Mouse (Mus musculus): ENCODE measurements around the gene Crebbp. TPM values are rescaled to one million over a fixed set of nuclear protein-coding genes. Genes with fewer than 3 reads are reported as not detected.
"Not testable (repeated sequence)": the region's sequence is repeated elsewhere in the genome, so short reads cannot be mapped to it uniquely, and the experiment has no call there.

Gene Crebbp
- polyA plus RNA-seq, 1 experiment from 2014 or later: 44.7 TPM

GRCm38 (mm10) chr16:4133754-4134153, 80.0 kb downstream of the Crebbp start:
- Histone ChIP-seq H3K27me3 (no peaks in the 10 kb centered on the region), H3K36me3 (replicated peaks) (peaks cover 27% of the 10 kb centered on the region), H3K4me1 (no peaks in the 10 kb centered on the region), H3K4me2 (no peak overlapping the region), H3K27ac (no peak overlapping the region), H3K4me3 (replicated peaks) (no peak overlapping the region), H3K9me3 (no peaks in the 10 kb centered on the region), H3K9ac (no peak overlapping the region)
- 93% methylated on average over 1 of the region's 1 CpGs for WGBS
- ATAC-seq (ENCODE audit: low FRiP score): no peak

GRCm38 (mm10) chr16:4128894-4129293, 84.9 kb downstream of the Crebbp start:
- 91% methylated on average over 1 of the region's 1 CpGs for WGBS
- Histone ChIP-seq H3K4me1 (no peaks in the 10 kb centered on the region), H3K4me3 (replicated peaks) (no peak overlapping the region), H3K27me3 (no peaks in the 10 kb centered on the region), H3K9me3 (no peaks in the 10 kb centered on the region), H3K27ac (no peak overlapping the region), H3K9ac (no peak overlapping the region), H3K4me2 (no peak overlapping the region), H3K36me3 (replicated peaks) (peaks cover 42% of the 10 kb centered on the region)
- no peak for ATAC-seq (ENCODE audit: low FRiP score)

- no peaks in the 10 kb centered on the region for H3K9me3 ChIP-seq
- H3K36me3 ChIP-seq (replicated peaks): peaks cover 90% of the 10 kb centered on the region
- H3K27ac ChIP-seq: no peak overlapping the region
- ATAC-seq (ENCODE audit: low FRiP score): no peak
- no peak overlapping the region for H3K9ac ChIP-seq
- H3K4me3 ChIP-seq (replicated peaks): no peak overlapping the region
- no peaks in the 10 kb centered on the region for H3K4me1 ChIP-seq
- 96% methylated on average over 4 of the region's 4 CpGs for WGBS
- H3K27me3 ChIP-seq: no peaks in the 10 kb centered on the region
- H3K4me2 ChIP-seq: no peak overlapping the region
Observed at GRCm38 (mm10) chr16:4117072-4117471, 96.7 kb downstream of the Crebbp start.

- no peak overlapping the region for H3K4me3 ChIP-seq (replicated peaks)
- H3K9me3 ChIP-seq: no peaks in the 10 kb centered on the region
- H3K4me1 ChIP-seq: no peaks in the 10 kb centered on the region
- H3K27me3 ChIP-seq: no peaks in the 10 kb centered on the region
- no peak for ATAC-seq (ENCODE audit: low FRiP score)
- H3K4me2 ChIP-seq: no peak overlapping the region
- 93% methylated on average over 2 of the region's 2 CpGs for WGBS
- no peak overlapping the region for H3K9ac ChIP-seq
- H3K27ac ChIP-seq: no peak overlapping the region
- peaks cover 60% of the 10 kb centered on the region for H3K36me3 ChIP-seq (replicated peaks)
Observed at GRCm38 (mm10) chr16:4100374-4100773, 113.4 kb downstream of the Crebbp start.

GRCm38 (mm10) chr16:4097521-4097920, 116.3 kb downstream of the Crebbp start:
- Histone ChIP-seq H3K27ac (no peak overlapping the region), H3K36me3 (replicated peaks) (peaks cover 81% of the 10 kb centered on the region), H3K4me2 (no peak overlapping the region), H3K9me3 (no peaks in the 10 kb centered on the region), H3K27me3 (no peaks in the 10 kb centered on the region), H3K4me3 (replicated peaks) (no peak overlapping the region), H3K9ac (no peak overlapping the region), H3K4me1 (no peaks in the 10 kb centered on the region)
- no peak for ATAC-seq (ENCODE audit: low FRiP score)
- 93% methylated on average over 1 of the region's 1 CpGs for WGBS

- Histone ChIP-seq H3K4me1 (no peaks in the 10 kb centered on the region), H3K27ac (no peak overlapping the region), H3K4me2 (no peak overlapping the region), H3K4me3 (replicated peaks) (no peak overlapping the region), H3K36me3 (replicated peaks) (peaks cover 85% of the 10 kb centered on the region), H3K9ac (no peak overlapping the region), H3K9me3 (no peaks in the 10 kb centered on the region), H3K27me3 (no peaks in the 10 kb centered on the region)
- no peak for ATAC-seq (ENCODE audit: low FRiP score)
Observed at GRCm38 (mm10) chr16:4096898-4097297, 116.9 kb downstream of the Crebbp start.

- Histone ChIP-seq H3K9me3 (no peaks in the 10 kb centered on the region), H3K4me1 (no peaks in the 10 kb centered on the region), H3K9ac (no peak overlapping the region), H3K27me3 (no peaks in the 10 kb centered on the region), H3K4me2 (no peak overlapping the region), H3K4me3 (replicated peaks) (no peak overlapping the region), H3K27ac (no peak overlapping the region), H3K36me3 (replicated peaks) (peaks cover 86% of the 10 kb centered on the region)
- WGBS: 95% methylated on average over 3 of the region's 3 CpGs
- ATAC-seq (ENCODE audit: low FRiP score): no peak
Observed at GRCm38 (mm10) chr16:4096141-4096540, 117.7 kb downstream of the Crebbp start.

- no peak for ATAC-seq (ENCODE audit: low FRiP score)
- Histone ChIP-seq H3K4me2 (no peak overlapping the region), H3K4me3 (replicated peaks) (no peak overlapping the region), H3K4me1 (no peaks in the 10 kb centered on the region), H3K9ac (no peak overlapping the region), H3K36me3 (replicated peaks) (peaks cover 88% of the 10 kb centered on the region), H3K27me3 (no peaks in the 10 kb centered on the region), H3K9me3 (no peaks in the 10 kb centered on the region), H3K27ac (no peak overlapping the region)
- 95% methylated on average over 8 of the region's 8 CpGs for WGBS
Observed at GRCm38 (mm10) chr16:4087214-4087913, 126.4 kb downstream of the Crebbp start.

- Histone ChIP-seq H3K4me3 (replicated peaks) (no peak overlapping the region), H3K4me1 (no peaks in the 10 kb centered on the region), H3K4me2 (no peak overlapping the region), H3K36me3 (replicated peaks) (peaks cover 79% of the 10 kb centered on the region), H3K9ac (no peak overlapping the region), H3K27ac (no peak overlapping the region), H3K9me3 (no peaks in the 10 kb centered on the region), H3K27me3 (no peaks in the 10 kb centered on the region)
- WGBS: 95% methylated on average over 9 of the region's 9 CpGs
- ATAC-seq (ENCODE audit: low FRiP score): no peak
Observed at GRCm38 (mm10) chr16:4085851-4086387, 127.9 kb downstream of the Crebbp start.

- ATAC-seq (ENCODE audit: low FRiP score): no peak
- no peak overlapping the region for H3K4me2 ChIP-seq
- no peak overlapping the region for H3K4me3 ChIP-seq (replicated peaks)
- H3K9ac ChIP-seq: no peak overlapping the region
- 95% methylated on average over 7 of the region's 7 CpGs for WGBS
- peaks cover 70% of the 10 kb centered on the region for H3K36me3 ChIP-seq (replicated peaks)
- H3K4me1 ChIP-seq: no peaks in the 10 kb centered on the region
- H3K27ac ChIP-seq: no peak overlapping the region
- H3K9me3 ChIP-seq: no peaks in the 10 kb centered on the region
- H3K27me3 ChIP-seq: no peaks in the 10 kb centered on the region
Observed at GRCm38 (mm10) chr16:4085051-4085450, 128.7 kb downstream of the Crebbp start.

GRCm38 (mm10) chr16:4080419-4080818, 133.4 kb downstream of the Crebbp start:
- peaks cover 11% of the 10 kb centered on the region for H3K4me1 ChIP-seq
- H3K27ac ChIP-seq; H3K4me3 ChIP-seq (replicated peaks); H3K9me3 ChIP-seq; H3K9ac ChIP-seq; H3K4me2 ChIP-seq; ATAC-seq (ENCODE audit: low FRiP score); H3K27me3 ChIP-seq: not testable (repeated sequence)
- peaks cover 24% of the 10 kb centered on the region for H3K36me3 ChIP-seq (replicated peaks)
- WGBS: 75% methylated on average over 3 of the region's 3 CpGs

GRCm38 (mm10) chr16:4079656-4080055, 134.1 kb downstream of the Crebbp start:
- peaks cover 17% of the 10 kb centered on the region for H3K36me3 ChIP-seq (replicated peaks)
- peaks cover 11% of the 10 kb centered on the region for H3K4me1 ChIP-seq
- no peak overlapping the region for H3K9ac ChIP-seq
- no peak overlapping the region for H3K27ac ChIP-seq
- no peak overlapping the region for H3K4me3 ChIP-seq (replicated peaks)
- ATAC-seq (ENCODE audit: low FRiP score): no peak
- no peak overlapping the region for H3K4me2 ChIP-seq
- no peaks in the 10 kb centered on the region for H3K9me3 ChIP-seq
- WGBS: 67% methylated on average over 1 of the region's 1 CpGs
- no peaks in the 10 kb centered on the region for H3K27me3 ChIP-seq

- not testable (repeated sequence) for ATAC-seq (ENCODE audit: low FRiP score); H3K27me3 ChIP-seq; H3K9ac ChIP-seq; H3K9me3 ChIP-seq; H3K36me3 ChIP-seq (replicated peaks); H3K27ac ChIP-seq
- Histone ChIP-seq H3K4me1 (peaks cover 11% of the 10 kb centered on the region), H3K4me3 (replicated peaks) (peak overlapping the region; percentile 96), H3K4me2 (peak overlapping the region; percentile 62)
- 78% methylated on average over 10 of the region's 10 CpGs for whole genome bisulfite sequencing
Observed at GRCm38 (mm10) chr16:4078302-4078701, 135.5 kb downstream of the Crebbp start.
